In genomic region chrX:73063512-73064414, GRCm38 (mm10) we compare ENCODE assay signal across 10 mouse cellular contexts. TPM values are rescaled to one million over a fixed set of nuclear protein-coding genes. Genes with fewer than 3 reads are reported as not detected.
A peak's percentile ranks its signal among the peaks of the same experiment; 100 is the strongest.
DNase-seq lines count a peak whose midpoint lies in the region; ATAC-seq and TF ChIP-seq lines count a peak whose summit lies in the region.
"Had no signal": no experiment of that assay in that cellular context is flagged by ENCODE, and none has a peak within 500 bp of the region (broad histone marks: within the 10 kb centered on the region; RNA-seq: fewer than 3 reads in every experiment).

No protein-coding gene starts in this region.

- H3K9ac ChIP-seq in kidney, embryonic 15.5 days: no peak overlapping the region
- H3K9ac ChIP-seq in limb, embryonic 12.5 days (replicated peaks): no peak overlapping the region; the same call in 1 of the 2 replicates

- no peak for ATAC-seq in kidney, embryonic 15.5 days (replicated peaks; ENCODE audit: low FRiP score)
- ATAC-seq in limb, embryonic 12.5 days (ENCODE audit: insufficient number of reproducible peaks, insufficient read depth, low FRiP score, low TSS enrichment, low read depth): peak; percentile 42; the same call in 1 of the 2 replicates
- ATAC-seq: Patski had no signal

- TF ChIP-seq CTCF in kidney, adult 2 months (conservative IDR thresholded peaks at IDR 0.05; ENCODE audit: insufficient read depth, insufficient read length, low read depth, low read length): no peak

- 0 out of 2 replicates have a peak, but pooled peaks cover 4% of the 10 kb centered on the region for H3K4me1 ChIP-seq in kidney, embryonic 15.5 days
- H3K4me1 ChIP-seq in kidney, adult 2 months (ENCODE audit: control insufficient read depth, insufficient read depth, low read length): no peaks in the 10 kb centered on the region
- H3K4me1 ChIP-seq in hindbrain, embryonic 10.5 days (replicated peaks): peaks cover 11% of the 10 kb centered on the region
- no peaks in the 10 kb centered on the region for H3K4me1 ChIP-seq in limb, embryonic 12.5 days (replicated peaks)

- H3K27ac ChIP-seq in kidney, embryonic 15.5 days: no peak overlapping the region
- H3K27ac ChIP-seq in kidney, adult 2 months (ENCODE audit: insufficient read depth, low read depth, low read length): no peak overlapping the region
- peak overlapping the region; percentile 72 for H3K27ac ChIP-seq in hindbrain, embryonic 10.5 days
- no peak overlapping the region for H3K27ac ChIP-seq in limb, embryonic 12.5 days

- peak overlapping the region; percentile 55 for H3K4me2 ChIP-seq in kidney, embryonic 15.5 days
- peak overlapping the region; percentile 51 for H3K4me2 ChIP-seq in limb, embryonic 12.5 days

- no peak for DNase-seq in kidney, adult 2 months
- peak; percentile 48 to 57 for DNase-seq in cerebellum, postnatal 25 days
- DNase-seq in hindbrain, embryonic 10.5 days (ENCODE audit: low spot score): peak; percentile 38
- DNase-seq in right cerebral cortex, postnatal 25 days: peak; percentile 42
- DNase-seq in T-cell, adult 2 months (ENCODE audit: low spot score): no peak
- no peak for DNase-seq in kidney, adult 8-10 months

- peaks cover 34% of the 10 kb centered on the region for H3K27me3 ChIP-seq in kidney, embryonic 15.5 days
- no peaks in the 10 kb centered on the region for H3K27me3 ChIP-seq in kidney, adult 2 months (replicated peaks; ENCODE audit: control insufficient read depth, insufficient read depth, low read length)
- peaks cover 22% of the 10 kb centered on the region for H3K27me3 ChIP-seq in hindbrain, embryonic 10.5 days (ENCODE audit: insufficient read depth, poor library complexity, severe bottlenecking)
- peaks cover 20% of the 10 kb centered on the region for H3K27me3 ChIP-seq in limb, embryonic 12.5 days

- 28% methylated on average over 24 of the region's 24 CpGs for WGBS in kidney, embryonic 15.5 days
- WGBS in kidney, adult 2 months: 38% methylated on average over 17 of the region's 24 CpGs
- WGBS in hindbrain, embryonic 10.5 days: 31% methylated on average over 24 of the region's 24 CpGs
- 34% methylated on average over 24 of the region's 24 CpGs for WGBS in limb, embryonic 12.5 days

- peak overlapping the region; percentile 26 for H3K4me3 ChIP-seq in kidney, embryonic 15.5 days (replicated peaks)
- H3K4me3 ChIP-seq in kidney, adult 2 months (ENCODE audit: insufficient read depth, low read depth, low read length): no peak overlapping the region
- H3K4me3 ChIP-seq in hindbrain, embryonic 10.5 days: peak overlapping the region; percentile 43
- H3K4me3 ChIP-seq in limb, embryonic 12.5 days (replicated peaks): peak overlapping the region; percentile 26

- no peaks in the 10 kb centered on the region for H3K36me3 ChIP-seq in kidney, embryonic 15.5 days
- no peaks in the 10 kb centered on the region for H3K36me3 ChIP-seq in kidney, adult 2 months (ENCODE audit: control insufficient read depth, insufficient read depth, low read length)
- no peaks in the 10 kb centered on the region for H3K36me3 ChIP-seq in hindbrain, embryonic 10.5 days
- no peaks in the 10 kb centered on the region for H3K36me3 ChIP-seq in limb, embryonic 12.5 days

- no peak for TF ChIP-seq POLR2A in kidney, adult 2 months (IDR thresholded peaks at IDR 0.05; ENCODE audit: low read depth, low read length)

- H3K9me3 ChIP-seq in kidney, embryonic 15.5 days (replicated peaks): no peaks in the 10 kb centered on the region
- H3K9me3 ChIP-seq in hindbrain, embryonic 10.5 days: no peaks in the 10 kb centered on the region
- no peaks in the 10 kb centered on the region for H3K9me3 ChIP-seq in limb, embryonic 12.5 days

RNA-seq across cellular contexts. Expression of gene Pnma3, which starts 0.8 kb away (rescaled TPM):
- polyA plus RNA-seq in kidney, embryonic 15.5 days (2015; fragmentation: Nextera tagmentation; extraction: Ambion mirVana): 0.10 TPM in 1 of 2 replicates, not detected in the other
- polyA plus RNA-seq in kidney, adult 2 months (2012; rRNA removed): not detected in 2 replicates
- polyA plus RNA-seq in hindbrain, embryonic 10.5 days (2016; fragmentation: Nextera tagmentation; extraction: Ambion mirVana): 0.25 and 0.51 TPM in 2 replicates
- polyA plus RNA-seq in limb, embryonic 12.5 days (2016; fragmentation: Nextera tagmentation; extraction: Ambion mirVana): 0.26 and 0.27 TPM in 2 replicates
- polyA plus RNA-seq: Patski; spleen, adult 2 months had no signal

RNA-seq across cellular contexts. Expression of gene Xlr4a, which starts 18.5 kb away (rescaled TPM):
- 0.36 and 1.4 TPM in 2 replicates for polyA plus RNA-seq in kidney, embryonic 15.5 days (2015; fragmentation: Nextera tagmentation; extraction: Ambion mirVana)
- polyA plus RNA-seq in kidney, adult 2 months (2012; rRNA removed): 0.17 TPM in 1 of 2 replicates, not detected in the other
- polyA plus RNA-seq in hindbrain, embryonic 10.5 days (2016; fragmentation: Nextera tagmentation; extraction: Ambion mirVana): 1.5 TPM in 1 of 2 replicates, not detected in the other
- 0.65 and 0.87 TPM in 2 replicates for polyA plus RNA-seq in limb, embryonic 12.5 days (2016; fragmentation: Nextera tagmentation; extraction: Ambion mirVana)
- polyA plus RNA-seq: Patski had no signal

RNA-seq across cellular contexts. Expression of gene Pnma5, which starts 26.9 kb away (rescaled TPM):
- 0.09 TPM in 2 replicates for polyA plus RNA-seq in kidney, embryonic 15.5 days (2015; fragmentation: Nextera tagmentation; extraction: Ambion mirVana)
- polyA plus RNA-seq in kidney, adult 2 months (2012; rRNA removed): not detected in 2 replicates
- polyA plus RNA-seq in hindbrain, embryonic 10.5 days (2016; fragmentation: Nextera tagmentation; extraction: Ambion mirVana): 0.09 and 0.11 TPM in 2 replicates
- polyA plus RNA-seq in limb, embryonic 12.5 days (2016; fragmentation: Nextera tagmentation; extraction: Ambion mirVana): 0.09 and 0.15 TPM in 2 replicates
- polyA plus RNA-seq: Patski; spleen, adult 2 months had no signal

RNA-seq across cellular contexts. Expression of gene Xlr3a, which starts 33.1 kb away (rescaled TPM):
- 3.3 and 3.8 TPM in 2 replicates for polyA plus RNA-seq in kidney, embryonic 15.5 days (2015; fragmentation: Nextera tagmentation; extraction: Ambion mirVana)
- 0.08 and 0.22 TPM in 2 replicates for polyA plus RNA-seq in kidney, adult 2 months (2012; rRNA removed)
- 2.1 and 2.7 TPM in 2 replicates for polyA plus RNA-seq in hindbrain, embryonic 10.5 days (2016; fragmentation: Nextera tagmentation; extraction: Ambion mirVana)
- 3.8 and 5.0 TPM in 2 replicates for polyA plus RNA-seq in limb, embryonic 12.5 days (2016; fragmentation: Nextera tagmentation; extraction: Ambion mirVana)
- polyA plus RNA-seq: Patski had no signal

RNA-seq across cellular contexts. Expression of gene Gm14685, which starts 53.1 kb away (rescaled TPM):
- not detected in 2 replicates for polyA plus RNA-seq in kidney, embryonic 15.5 days (2015; fragmentation: Nextera tagmentation; extraction: Ambion mirVana)
- polyA plus RNA-seq in kidney, adult 2 months (2012; rRNA removed): 0.07 TPM in 1 of 2 replicates, not detected in the other
- polyA plus RNA-seq in hindbrain, embryonic 10.5 days (2016; fragmentation: Nextera tagmentation; extraction: Ambion mirVana): 0.24 and 0.26 TPM in 2 replicates
- 0.08 TPM in 1 of 2 replicates, not detected in the other for polyA plus RNA-seq in limb, embryonic 12.5 days (2016; fragmentation: Nextera tagmentation; extraction: Ambion mirVana)
- polyA plus RNA-seq: Patski; spleen, adult 2 months had no signal

Comparison
In these comparisons a context has a peak if more than half of its experiments do, and no peak if none do; other contexts are left out.
1. DNase-seq: peak in cerebellum, postnatal 25 days (2 of 2), hindbrain, embryonic 10.5 days (single experiment) and right cerebral cortex, postnatal 25 days (single experiment); none in kidney, adult 2 months (single experiment), T-cell, adult 2 months (single experiment) and kidney, adult 8-10 months (0 of 2).